Mouse (Mus musculus): Measurements from ENCODE around the gene Tmco3. TPM values are rescaled to one million over a fixed set of nuclear protein-coding genes. Genes with fewer than 3 reads are reported as not detected.

Tmco3 gene
- total RNA-seq (2018; cell fraction: chromatin; rRNA removed) = 100 to 1,000 TPM in 1 of 26 experiments, 10 to 100 TPM in 25; 10.4 to 130 (median 27.9) TPM
- total RNA-seq (2018; cell fraction: cytosol; rRNA removed) = 10 to 100 TPM; 11.0 to 20.5 (median 17.4) TPM
- 100 to 1,000 TPM in 1 of 26 experiments, 10 to 100 TPM in 25; 19.7 to 118 (median 32.2) TPM for total RNA-seq (2018; cell fraction: nucleus; rRNA removed)
- polyA plus RNA-seq (2018) = 14.2 to 17.3 TPM (median 16.8 TPM) in 3 replicates

DNA sequence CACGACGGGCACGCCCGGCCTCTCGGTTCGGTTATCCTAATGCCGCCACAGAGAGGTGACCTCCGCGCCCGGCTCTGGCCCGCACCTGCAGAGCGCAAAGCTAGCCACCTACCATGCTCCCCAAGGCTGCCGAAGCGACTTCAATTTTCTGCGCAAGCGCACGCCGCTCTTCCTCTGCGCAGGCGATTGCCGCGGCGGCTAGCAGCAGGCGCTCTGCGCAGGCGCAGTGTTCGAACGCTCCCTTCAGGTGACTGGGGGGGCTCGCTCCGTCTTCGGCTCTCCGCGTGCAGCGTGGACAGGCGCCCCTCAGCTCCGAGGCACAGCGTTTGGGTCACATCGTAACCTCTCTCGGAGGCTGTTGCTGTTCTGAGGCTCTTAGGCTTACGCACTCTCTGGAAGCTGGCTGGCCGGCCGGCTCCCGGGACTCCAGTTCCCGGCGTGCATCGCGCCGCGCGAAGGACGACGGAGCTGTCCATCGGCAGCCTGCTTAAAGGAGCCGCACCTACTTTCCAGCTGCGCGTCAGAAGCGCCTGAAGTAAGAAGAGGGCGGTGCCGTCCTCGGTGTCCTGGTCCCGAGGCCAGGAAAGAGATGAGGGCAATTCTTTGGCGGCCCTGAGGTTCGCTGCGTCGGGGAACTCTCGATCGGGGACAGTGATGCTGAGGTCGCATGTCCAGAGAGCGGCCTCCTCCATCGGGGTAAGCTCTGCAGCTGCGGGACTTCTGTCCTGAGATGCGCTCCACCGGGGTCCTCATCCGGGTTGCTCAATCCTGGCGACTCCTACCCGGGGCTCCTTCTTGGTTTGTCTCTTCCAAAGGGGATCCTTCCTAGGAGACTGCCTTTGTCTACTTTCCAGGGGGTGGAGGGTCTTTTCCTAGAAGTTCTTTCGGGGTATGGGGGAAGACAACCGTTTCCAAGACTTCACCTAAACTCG lies at the start of gene Tmco3, which contains the start of gene Dcun1d2:
Gene Tmco3 (plus strand): TSS at position 499 of the 932 bp plus-strand sequence.
Gene Dcun1d2 (minus strand): TSS at position 440 of the 932 bp plus-strand sequence.
- Histone ChIP-seq H3K36me3 (ENCODE audit: inconsistent target) (no peaks in the 10 kb centered on the region; the same call in 1 of the 2 replicates), H3K79me2 (ENCODE audit: inconsistent target) (peaks cover 39% of the 10 kb centered on the region), H3K4me3 (ENCODE audit: inconsistent target) (peak within 1 kb of the TSS; percentile 95), H3K27ac (peak within 1 kb of the TSS; percentile 76)
- WGBS (ENCODE audit: missing documents) = under 1% methylated on average over 77 of the region's 79 CpGs

DNA sequence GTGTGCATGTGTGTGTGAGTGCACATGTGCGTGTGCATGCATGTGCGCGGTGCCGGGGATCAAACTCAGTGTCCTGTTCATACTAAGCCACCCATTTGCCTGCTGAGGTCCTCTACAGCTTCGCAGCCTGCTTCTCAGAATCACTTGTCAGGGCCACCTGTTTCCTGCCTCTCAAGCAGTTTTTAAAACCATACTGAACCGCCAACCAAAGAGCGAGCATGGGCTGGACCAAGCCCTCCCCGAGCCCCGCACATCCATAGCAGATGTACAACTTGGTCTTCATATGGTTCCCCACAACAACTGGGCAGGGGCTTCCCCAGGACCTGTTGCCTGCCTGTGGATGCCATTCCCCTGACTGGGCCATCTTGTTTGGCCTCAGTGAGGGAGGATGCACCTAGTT lies 47.9 kb upstream of the Tmco3 start:
- WGBS (ENCODE audit: missing documents) = 9% methylated on average over 9 of the region's 9 CpGs
- Histone ChIP-seq H3K36me3 (ENCODE audit: inconsistent target) (no peaks in the 10 kb centered on the region), H3K79me2 (ENCODE audit: inconsistent target) (no peaks in the 10 kb centered on the region), H3K27ac (no peak overlapping the region), H3K4me3 (ENCODE audit: inconsistent target) (no peak overlapping the region)

DNA sequence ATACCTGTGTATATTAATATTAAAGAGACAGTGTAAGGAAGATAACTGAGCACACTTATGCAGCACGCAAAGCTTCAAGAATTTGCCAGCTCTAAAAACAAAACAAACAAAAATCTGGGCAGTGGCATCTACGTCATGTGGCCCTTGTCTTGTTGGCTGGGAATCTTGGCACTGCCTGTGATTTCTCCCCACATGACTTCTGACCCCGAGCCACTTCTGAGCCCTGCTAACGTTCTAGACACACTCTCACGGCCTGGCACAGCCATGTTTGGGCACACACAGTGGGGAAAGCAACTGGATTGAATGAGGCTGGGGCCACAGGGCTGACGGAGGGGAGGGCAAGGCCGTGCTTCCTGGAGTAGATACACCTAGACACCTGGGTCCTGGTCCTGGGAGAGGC lies 47.3 kb upstream of the Tmco3 start:
- Histone ChIP-seq H3K36me3 (ENCODE audit: inconsistent target) (no peaks in the 10 kb centered on the region), H3K4me3 (ENCODE audit: inconsistent target) (no peak overlapping the region), H3K79me2 (ENCODE audit: inconsistent target) (no peaks in the 10 kb centered on the region), H3K27ac (no peak overlapping the region)
- 88% methylated on average over 7 of the region's 7 CpGs for WGBS (ENCODE audit: missing documents)

DNA sequence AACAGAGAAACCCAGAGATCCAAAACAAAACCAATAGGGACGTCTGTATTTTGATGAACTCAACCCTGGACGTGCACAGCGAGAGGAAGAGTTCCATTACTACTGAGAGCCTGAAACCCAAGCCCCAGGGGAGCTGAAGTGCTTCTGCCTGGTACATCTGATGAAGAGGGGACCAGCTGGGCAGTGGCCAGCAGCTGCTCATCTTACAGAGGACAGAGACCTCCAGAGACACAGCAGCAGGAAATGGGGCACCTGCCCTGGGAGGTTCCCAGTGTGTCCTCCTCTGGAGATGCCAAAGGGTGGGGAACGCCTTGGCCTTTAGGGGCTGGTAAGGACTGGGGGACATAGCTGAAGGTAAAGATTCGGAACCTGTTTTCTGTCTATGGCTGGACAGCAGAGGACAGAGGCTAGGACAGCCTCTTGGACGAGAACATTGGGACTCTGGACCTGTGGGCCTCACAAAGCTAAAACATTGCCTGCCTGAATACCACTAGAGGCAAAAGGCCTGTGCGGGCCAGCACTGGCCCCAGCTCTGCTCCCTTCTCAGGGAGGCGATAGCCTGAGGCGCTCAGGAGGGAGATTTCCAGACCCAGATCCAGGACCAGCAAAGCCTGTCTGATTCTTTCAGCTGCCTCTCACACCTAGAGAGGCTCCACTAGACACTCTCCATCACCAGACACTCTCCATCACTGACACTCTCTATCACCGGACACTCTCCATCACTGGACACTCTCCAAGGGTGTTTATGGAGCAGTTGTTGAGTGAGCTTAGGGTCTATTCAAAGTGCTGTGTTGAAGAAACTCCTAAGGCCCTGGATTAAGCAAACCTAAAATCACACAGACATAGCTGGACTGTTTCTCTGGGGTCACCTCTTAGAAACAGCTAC lies 44.8 kb upstream of the Tmco3 start:
- Histone ChIP-seq H3K4me3 (ENCODE audit: inconsistent target) (no peak overlapping the region), H3K79me2 (ENCODE audit: inconsistent target) (no peaks in the 10 kb centered on the region), H3K36me3 (ENCODE audit: inconsistent target) (no peaks in the 10 kb centered on the region), H3K27ac (no peak overlapping the region)
- WGBS (ENCODE audit: missing documents) = 92% methylated on average over 9 of the region's 10 CpGs

DNA sequence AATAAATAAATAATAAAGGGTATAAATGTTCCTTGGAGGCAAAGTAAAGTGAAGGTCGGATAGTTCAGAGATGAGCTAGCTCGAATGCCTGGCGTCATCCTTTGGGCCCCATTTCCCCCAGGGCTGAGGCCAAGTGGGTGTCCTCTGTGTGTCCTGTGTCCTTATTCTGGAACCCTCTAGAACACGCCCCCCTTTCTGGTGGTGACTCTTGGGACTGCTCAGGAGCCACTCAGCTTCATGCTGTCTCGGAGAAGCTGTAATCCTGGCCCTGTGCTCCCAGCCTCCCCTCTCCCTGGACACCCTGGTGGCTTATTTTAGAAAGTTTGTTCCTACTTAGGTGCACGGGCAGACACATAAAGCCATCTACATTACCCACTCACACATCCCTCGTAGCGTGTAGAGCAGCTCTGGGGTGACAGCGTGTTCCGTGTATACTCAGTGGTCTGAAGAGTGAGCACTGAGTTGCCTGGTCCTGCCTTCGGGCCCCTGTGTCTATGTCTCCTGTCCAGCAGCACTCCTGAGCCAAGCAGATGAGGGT lies 43.6 kb upstream of the Tmco3 start:
- H3K36me3 ChIP-seq (ENCODE audit: inconsistent target) = no peaks in the 10 kb centered on the region
- H3K79me2 ChIP-seq (ENCODE audit: inconsistent target) = no peaks in the 10 kb centered on the region
- H3K4me3 ChIP-seq (ENCODE audit: inconsistent target) = no peak overlapping the region
- no peak overlapping the region for H3K27ac ChIP-seq
- 91% methylated on average over 11 of the region's 11 CpGs for WGBS (ENCODE audit: missing documents)

DNA sequence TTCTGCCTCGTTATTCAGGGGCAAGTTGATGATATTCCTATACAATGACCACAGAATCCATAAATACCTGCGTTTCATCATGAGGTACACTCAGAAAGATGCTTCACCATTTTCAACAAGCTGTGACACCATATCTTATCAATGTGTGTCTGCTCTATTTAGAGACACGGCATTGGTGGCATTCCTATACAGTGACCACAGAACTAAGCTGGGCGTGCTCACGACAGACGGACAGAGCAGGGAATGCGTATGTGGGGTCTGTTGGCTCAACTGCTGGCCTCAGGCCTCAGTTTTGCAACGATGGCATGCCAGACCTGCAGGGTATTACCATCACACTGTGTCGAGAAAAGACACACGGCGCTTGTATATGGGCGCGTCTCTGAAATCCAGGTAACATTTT lies 35.2 kb upstream of the Tmco3 start:
- Histone ChIP-seq H3K36me3 (ENCODE audit: inconsistent target) (peaks cover 20% of the 10 kb centered on the region; the same call in 1 of the 2 replicates), H3K79me2 (ENCODE audit: inconsistent target) (no peaks in the 10 kb centered on the region), H3K4me3 (ENCODE audit: inconsistent target) (no peak overlapping the region), H3K27ac (no peak overlapping the region)
- 91% methylated on average over 13 of the region's 13 CpGs for WGBS (ENCODE audit: missing documents)

DNA sequence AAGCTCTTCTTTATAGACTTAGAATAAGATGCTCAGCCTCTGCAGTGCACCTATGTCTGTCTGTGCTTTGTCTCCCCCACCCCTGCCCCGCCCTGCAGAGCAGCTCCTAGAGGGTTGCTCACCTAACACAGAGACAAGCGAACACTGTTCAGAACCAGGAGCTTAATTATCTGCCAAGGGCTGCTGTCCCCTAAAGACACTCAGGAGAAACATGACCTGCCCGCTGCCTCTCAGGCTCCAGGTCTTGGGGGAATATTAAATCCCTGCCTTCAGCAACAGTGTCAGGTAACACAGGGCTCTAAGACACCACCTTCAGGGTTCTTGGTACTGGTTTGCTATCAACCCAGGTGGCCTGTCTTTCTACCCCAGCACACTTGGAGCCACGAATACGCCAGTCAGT lies 34.6 kb upstream of the Tmco3 start:
- Histone ChIP-seq H3K79me2 (ENCODE audit: inconsistent target) (no peaks in the 10 kb centered on the region), H3K36me3 (ENCODE audit: inconsistent target) (peaks cover 24% of the 10 kb centered on the region; the same call in 1 of the 2 replicates), H3K4me3 (ENCODE audit: inconsistent target) (no peak overlapping the region), H3K27ac (no peak overlapping the region)
- 96% methylated on average over 5 of the region's 5 CpGs for WGBS (ENCODE audit: missing documents)

DNA sequence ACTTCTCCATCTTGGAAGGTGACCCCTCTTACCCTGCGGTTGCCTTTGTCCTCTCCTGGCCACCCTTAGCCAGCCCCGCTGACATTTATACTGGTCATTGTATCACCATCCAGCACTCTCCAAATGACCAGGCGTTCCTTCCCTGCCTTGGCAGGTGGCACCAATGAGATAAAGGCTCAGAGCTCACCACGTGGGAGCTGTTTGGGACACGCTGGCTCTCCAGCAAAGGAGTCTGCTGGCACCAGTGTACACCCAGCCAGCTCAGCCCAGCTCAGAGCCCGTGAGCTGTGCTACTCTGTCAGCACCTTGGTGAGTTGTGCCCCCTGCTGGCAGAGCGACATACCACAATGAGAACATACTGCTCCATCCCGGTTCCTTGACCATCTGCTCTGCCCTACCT lies 34.0 kb upstream of the Tmco3 start, which contains the start of gene Adprhl1:
Gene Adprhl1 (minus strand): TSS at position 144 of the 400 bp plus-strand sequence.
- Histone ChIP-seq H3K79me2 (ENCODE audit: inconsistent target) (no peaks in the 10 kb centered on the region), H3K36me3 (ENCODE audit: inconsistent target) (peaks cover 28% of the 10 kb centered on the region; the same call in 1 of the 2 replicates), H3K27ac (no peak within 1 kb of the TSS), H3K4me3 (ENCODE audit: inconsistent target) (no peak within 1 kb of the TSS)
- 37% methylated on average over 8 of the region's 8 CpGs for WGBS (ENCODE audit: missing documents)

DNA sequence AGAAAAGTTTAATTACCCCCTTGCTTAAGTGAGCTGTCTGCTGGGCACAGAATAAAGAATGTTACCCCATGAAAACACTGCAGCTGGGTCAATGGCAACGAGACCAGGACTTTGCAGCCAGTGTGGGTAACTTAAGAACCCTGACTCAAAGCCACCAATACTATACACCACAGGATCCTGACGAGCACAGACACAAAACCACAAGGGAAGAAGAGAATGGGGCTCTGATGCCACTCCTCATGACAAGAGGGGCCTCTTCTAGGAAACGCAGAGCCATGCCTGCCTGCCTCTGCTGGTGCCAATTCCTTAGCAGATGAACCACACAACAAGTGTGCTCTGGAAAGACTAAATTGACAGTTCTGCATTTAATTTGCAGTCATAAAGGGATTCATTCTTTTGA lies 24.6 kb upstream of the Tmco3 start:
- Histone ChIP-seq H3K79me2 (ENCODE audit: inconsistent target) (no peaks in the 10 kb centered on the region), H3K4me3 (ENCODE audit: inconsistent target) (no peak overlapping the region), H3K27ac (no peak overlapping the region), H3K36me3 (ENCODE audit: inconsistent target) (peaks cover 16% of the 10 kb centered on the region; the same call in 1 of the 2 replicates)
- 38% methylated on average over 3 of the region's 3 CpGs for WGBS (ENCODE audit: missing documents)

DNA sequence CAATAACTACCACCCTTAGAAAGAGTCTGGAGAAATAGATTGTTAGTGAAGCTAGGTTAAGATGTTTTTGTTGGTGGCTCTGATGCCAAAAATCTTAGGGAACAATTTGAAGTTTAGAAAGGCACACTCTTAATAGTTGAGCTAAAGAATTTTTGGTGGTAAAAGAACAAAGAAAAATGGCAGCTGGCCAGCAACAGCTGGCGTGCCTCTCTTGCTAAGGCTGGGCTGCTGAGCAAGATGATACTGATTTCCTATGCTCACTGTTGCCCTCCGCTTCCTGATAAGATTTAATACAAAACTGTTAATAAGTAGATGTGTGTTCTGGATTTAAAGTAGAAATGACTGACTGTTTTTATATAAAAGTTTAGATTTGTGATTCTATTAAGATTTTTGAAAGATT lies 20.4 kb upstream of the Tmco3 start:
- WGBS (ENCODE audit: missing documents) = 94% methylated on average over 2 of the region's 2 CpGs
- H3K79me2 ChIP-seq (ENCODE audit: inconsistent target) = no peaks in the 10 kb centered on the region
- H3K27ac ChIP-seq = no peak overlapping the region
- peaks cover 38% of the 10 kb centered on the region for H3K36me3 ChIP-seq (ENCODE audit: inconsistent target)
- H3K4me3 ChIP-seq (ENCODE audit: inconsistent target) = no peak overlapping the region

DNA sequence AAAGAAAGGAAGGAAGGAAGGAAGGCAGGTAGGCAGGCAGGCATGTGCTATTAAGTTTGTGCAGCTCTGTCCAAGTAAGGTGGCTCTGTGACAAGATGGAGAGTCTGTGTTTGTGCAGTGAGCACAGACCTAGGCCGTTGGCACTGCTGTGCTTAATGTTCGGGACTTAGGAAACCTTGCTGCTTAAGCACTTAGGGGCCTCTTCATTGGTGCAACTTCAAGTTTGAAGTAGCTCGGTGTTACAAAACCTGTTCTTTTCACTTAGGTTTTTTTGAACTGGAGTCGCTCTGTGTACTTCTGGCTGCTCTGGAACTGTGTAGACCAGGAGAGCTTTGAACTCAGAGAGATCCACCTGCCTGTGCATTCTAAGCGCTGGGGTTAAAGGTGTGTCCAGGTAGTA lies 15.2 kb upstream of the Tmco3 start:
- WGBS (ENCODE audit: missing documents) = 92% methylated on average over 4 of the region's 5 CpGs
- Histone ChIP-seq H3K79me2 (ENCODE audit: inconsistent target) (no peaks in the 10 kb centered on the region), H3K4me3 (ENCODE audit: inconsistent target) (no peak overlapping the region), H3K36me3 (ENCODE audit: inconsistent target) (peaks cover 28% of the 10 kb centered on the region), H3K27ac (no peak overlapping the region)

DNA sequence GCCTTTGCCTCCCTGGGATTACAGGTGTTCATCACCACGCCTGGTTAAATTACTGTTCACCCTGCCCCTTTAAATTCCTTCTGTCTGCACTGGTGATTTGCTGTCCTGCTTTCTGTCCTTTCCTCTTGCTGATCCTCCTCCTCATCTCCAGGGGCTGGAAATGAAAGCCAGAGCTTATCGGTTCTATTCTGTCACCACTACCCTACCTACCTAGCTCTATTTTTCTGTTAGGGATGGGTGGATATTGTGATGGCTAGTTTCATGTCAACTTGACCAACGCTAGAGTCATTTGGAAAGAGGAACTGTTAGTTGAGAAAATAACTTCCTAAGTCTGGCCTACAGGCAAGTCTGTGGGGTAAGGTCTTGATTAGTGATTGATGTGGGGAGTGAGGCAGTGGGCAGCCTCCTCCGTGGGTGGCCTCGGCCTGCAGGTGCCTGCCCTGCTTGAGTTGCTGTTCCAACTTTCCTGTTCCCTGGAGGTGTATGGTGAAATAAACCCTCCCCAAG lies 11.0 kb upstream of the Tmco3 start:
- peaks cover 8% of the 10 kb centered on the region; the same call in 1 of the 2 replicates for H3K79me2 ChIP-seq (ENCODE audit: inconsistent target)
- 35% methylated on average over 5 of the region's 5 CpGs for WGBS (ENCODE audit: missing documents)
- H3K4me3 ChIP-seq (ENCODE audit: inconsistent target) = no peak overlapping the region
- H3K36me3 ChIP-seq (ENCODE audit: inconsistent target) = no peaks in the 10 kb centered on the region; the same call in 1 of the 2 replicates
- H3K27ac ChIP-seq = no peak overlapping the region

DNA sequence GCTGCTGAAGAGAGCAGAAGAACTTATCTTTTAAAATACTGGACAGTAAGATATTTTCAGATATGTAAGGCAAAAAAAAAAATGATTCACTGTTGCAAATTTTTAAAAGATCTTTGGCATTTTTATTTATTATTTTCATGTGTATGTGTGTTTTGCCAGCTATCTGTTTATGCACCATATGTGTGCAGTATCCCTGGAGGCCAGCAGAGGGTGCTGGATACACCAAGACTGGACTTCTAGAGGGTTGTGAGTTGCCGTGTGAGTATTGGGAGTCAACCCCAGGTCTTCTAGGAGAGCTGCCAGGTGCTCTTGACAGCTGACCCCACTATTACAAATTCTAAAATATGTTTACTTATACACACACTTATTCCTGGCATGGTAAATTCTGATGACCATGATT lies 4.8 kb upstream of the Tmco3 start:
- WGBS (ENCODE audit: missing documents) = 100% methylated on average over 1 of the region's 1 CpGs
- H3K4me3 ChIP-seq (ENCODE audit: inconsistent target) = no peak overlapping the region
- H3K79me2 ChIP-seq (ENCODE audit: inconsistent target) = peaks cover 56% of the 10 kb centered on the region
- H3K27ac ChIP-seq = no peak overlapping the region
- no peaks in the 10 kb centered on the region; the same call in 1 of the 2 replicates for H3K36me3 ChIP-seq (ENCODE audit: inconsistent target)

DNA sequence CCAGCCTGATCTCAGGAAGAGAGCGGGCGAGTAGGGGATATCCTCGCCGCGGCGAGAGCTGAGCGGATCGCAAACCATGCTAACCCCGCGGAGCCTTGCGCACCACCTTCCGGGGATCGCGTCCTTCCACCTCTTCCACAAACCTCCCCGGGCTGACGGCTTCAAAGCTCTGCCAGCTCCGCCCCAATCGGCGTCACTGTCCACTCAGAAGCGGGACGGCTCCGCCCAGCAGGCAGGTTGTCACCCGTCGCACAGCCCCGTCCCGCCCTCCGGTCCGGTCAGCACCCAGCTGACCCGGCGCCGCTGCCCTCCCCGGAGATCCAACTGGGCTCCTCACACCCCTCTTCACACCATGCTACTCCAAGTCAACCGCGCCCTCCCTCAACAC lies 692 bp upstream of the Tmco3 start:
- H3K79me2 ChIP-seq (ENCODE audit: inconsistent target) = peaks cover 45% of the 10 kb centered on the region
- peak overlapping the region; percentile 76 for H3K27ac ChIP-seq
- WGBS (ENCODE audit: missing documents) = under 1% methylated on average over 34 of the region's 34 CpGs
- H3K4me3 ChIP-seq (ENCODE audit: inconsistent target) = peak overlapping the region; percentile 95
- H3K36me3 ChIP-seq (ENCODE audit: inconsistent target) = no peaks in the 10 kb centered on the region; the same call in 1 of the 2 replicates

All from macrophage (primary cell).